Mouse (Mus musculus) stomach, postnatal 0 days (tissue): ENCODE measurements around the gene Trem1.

Source experiments
- CTCF ChIP-seq: IDR thresholded peaks from 2 replicates; pipeline ENCODE4 v1.5.1; 2016; ENCODE audit warnings: antibody characterized with exemption, low read depth, mild to moderate bottlenecking, moderate library complexity
- EP300 ChIP-seq: optimal IDR thresholded peaks from 2 replicates; pipeline ENCODE3; 2016; ENCODE audit warnings: antibody characterized with exemption

DNA sequence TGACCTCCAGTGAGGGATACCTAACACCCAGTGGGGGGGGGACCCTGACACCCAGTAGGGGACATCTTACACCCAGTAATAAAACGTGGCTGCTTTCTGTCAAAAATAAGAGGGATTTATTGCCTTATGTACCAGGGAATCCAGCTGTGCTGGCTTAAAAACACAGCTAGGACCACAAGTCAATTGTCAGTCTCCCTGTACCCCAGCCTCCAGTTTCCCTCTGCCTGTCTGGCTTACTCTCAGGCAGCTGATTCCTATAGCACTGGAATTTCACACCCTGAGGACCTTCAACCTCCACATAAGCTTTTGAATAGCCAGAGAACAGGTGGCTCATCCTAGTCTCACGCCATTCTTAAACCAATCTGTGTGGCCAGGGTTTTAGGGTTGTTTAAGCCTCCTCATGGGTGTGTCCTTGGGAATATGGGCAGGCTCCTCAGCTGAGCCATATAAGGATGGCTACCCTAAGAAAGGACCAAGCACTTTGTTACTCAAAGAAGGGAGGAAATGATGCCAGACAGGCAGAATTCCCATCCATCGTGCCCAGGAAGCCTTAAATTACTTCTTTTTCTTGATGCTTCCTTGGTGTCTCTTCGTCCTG, 3.3 kb downstream of the Trem1 start:
- TF ChIP-seq CTCF (no peak), EP300 (no peak)
